Mouse (Mus musculus) adrenal gland, adult 18-20 months (tissue): ENCODE measurements around the gene Fgb. TPM values are rescaled to one million over a fixed set of nuclear protein-coding genes. Genes with fewer than 3 reads are reported as not detected.

Experiments
- DNase-seq, 2 experiments: peaks; one replicate each; pipeline ENCODE4 v3.0.0; 2021 to 2022; ENCODE audit warnings: low spot score in 2 of 2
- long read RNA-seq, 2 experiments: library from polyadenylated mRNA; stranded (forward); transcript quantifications; one replicate each; pipeline ENCODE4 v2.0.0; 2021
- total RNA-seq, 2 experiments: library from RNA; stranded (reverse); gene quantifications; 1 replicate in 1 of 2; 2 replicates in 1 of 2; pipeline ENCODE4 v1.2.3; 2021

Fgb gene
- total RNA-seq, result under 1 TPM in 1 of 2 experiments, not detected in 1; 0.27 TPM
- long read RNA-seq, experiment 1, result 0 reads
- long read RNA-seq, experiment 2, partial matches to known transcripts, result 0 of 1 reads
- long read RNA-seq, experiment 2, other reads (novel, unspliced or antisense), result 0 of 1 reads

DNA sequence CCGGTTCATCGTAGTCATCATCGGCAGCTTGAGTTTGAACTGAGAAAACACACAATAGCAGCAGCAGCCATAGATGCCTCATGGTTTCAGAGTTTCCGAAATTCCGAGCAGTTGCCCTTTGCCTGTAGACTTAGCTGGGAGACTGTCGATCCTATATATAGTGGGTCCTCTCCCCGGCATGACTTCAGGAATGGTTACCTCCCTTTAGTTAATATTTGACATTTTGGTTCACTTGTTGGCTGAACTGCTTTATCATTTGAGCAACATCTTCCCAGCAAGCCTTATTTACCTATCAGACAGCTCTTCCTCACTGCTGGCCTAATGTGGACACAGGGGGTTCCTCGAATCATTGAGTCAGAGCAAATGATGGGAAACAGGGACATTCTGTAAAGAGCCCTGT lies at the start of gene Fgb:
Gene Fgb, minus strand, starts transcription at position 184 of the 400 bp plus-strand sequence.
- DNase-seq, result no peak

DNA sequence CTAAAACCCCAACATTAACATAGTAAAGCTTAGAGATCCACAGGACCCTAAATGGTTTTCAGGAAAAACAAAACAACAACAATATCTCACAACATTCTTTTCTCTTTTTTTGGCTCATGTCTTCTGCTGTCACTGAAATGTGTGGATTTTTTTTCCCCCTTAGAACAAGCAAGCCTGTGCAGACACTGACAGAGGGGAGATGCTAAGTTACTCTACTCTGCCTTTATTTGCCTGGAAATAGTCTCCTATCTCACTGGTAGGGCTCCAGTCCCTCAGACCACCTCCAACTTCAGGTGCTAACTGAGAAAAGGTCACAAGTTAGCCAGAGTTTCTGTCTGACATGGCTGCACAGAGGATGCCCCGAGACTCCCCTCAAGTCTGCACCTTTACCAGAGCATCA lies 49.5 kb upstream of the Fgb start:
- no peak for DNase-seq

DNA sequence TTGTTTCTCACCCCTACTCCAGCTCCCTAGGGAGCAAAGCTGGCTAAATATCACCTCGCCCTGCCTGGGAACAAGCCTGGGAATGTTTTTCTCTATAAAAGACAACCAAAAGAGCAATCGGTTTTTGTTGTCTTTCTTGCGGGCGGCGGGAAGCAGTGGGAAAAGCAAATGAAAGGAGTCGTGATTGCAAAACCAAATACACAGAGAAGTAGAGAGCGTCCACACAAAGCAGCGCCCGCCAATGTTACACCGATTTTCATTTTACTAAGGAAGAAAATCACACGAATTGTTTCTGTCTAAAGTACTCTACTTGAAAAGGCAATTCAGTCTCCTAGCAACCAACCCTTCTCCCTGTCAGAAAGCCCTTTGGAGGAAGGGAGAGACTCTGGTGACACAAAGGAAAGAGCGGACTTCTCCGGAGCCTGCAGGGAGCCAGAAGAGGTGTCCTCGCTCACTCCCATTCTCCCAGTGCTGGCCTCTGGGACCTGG lies 48.9 kb upstream of the Fgb start:
- DNase-seq, result no peak

DNA sequence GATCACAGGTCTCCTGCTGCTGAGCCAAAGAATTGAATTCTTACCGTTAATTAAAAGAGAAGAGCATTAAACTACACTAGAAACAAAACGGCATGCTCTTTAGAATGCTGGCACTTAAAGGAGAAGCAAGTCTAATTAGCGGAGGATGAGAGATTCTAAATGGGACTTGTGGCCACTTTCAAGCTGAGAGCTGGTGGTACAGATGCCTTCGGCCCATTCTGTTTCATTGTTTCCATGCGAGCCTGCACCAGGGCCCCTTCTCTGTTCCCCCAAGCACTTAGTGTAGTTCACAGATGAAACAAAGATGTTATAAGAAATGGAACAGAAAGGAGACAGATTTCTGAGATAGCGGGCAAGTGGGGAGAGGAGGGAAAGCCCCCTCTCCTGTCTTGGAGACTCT lies 47.9 kb upstream of the Fgb start:
- DNase-seq, result no peak

DNA sequence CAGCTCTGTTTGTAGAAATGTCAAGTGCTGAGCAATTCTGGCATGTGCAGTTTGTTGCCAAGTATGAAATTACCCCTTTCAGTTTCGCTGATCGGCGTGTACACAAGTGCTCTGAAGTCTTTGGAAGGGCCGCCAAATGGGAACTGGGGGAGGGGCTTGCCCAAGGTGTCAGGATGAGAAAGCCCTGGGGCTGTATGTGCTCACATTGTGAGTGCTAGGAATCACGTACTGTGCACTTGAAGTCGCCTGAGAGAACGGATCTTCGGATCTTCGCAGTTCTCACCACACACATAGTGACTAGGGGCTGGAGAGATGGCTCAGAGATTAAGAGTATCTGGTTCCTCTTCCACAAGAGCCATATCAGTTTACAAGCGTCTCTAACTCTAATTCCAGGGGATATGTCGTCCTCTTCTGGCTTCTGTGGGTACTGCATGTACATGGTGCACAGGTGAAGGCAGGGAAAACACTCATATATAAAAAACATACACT lies 30.9 kb upstream of the Fgb start:
- peak; percentile 55 to 64 for DNase-seq

DNA sequence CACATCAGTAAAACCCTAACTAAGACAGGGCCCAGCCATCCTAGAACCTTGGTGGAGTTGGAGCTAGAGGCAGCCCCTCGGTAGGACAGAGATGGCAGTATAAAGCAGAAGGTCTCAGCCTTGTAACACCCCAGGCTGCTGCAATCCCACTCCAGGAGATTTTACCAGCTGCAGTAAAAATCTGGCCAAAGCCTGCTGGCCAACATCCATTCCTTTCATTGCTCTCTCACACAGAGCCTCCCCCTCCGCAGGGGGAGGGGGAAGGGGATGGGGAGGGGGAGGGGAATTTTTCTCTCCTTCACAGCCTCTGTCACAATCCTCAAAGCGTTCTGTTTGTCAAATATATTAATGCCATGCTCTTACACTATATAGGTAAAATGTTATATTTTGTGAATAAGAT lies 26.9 kb upstream of the Fgb start:
- no peak for DNase-seq

DNA sequence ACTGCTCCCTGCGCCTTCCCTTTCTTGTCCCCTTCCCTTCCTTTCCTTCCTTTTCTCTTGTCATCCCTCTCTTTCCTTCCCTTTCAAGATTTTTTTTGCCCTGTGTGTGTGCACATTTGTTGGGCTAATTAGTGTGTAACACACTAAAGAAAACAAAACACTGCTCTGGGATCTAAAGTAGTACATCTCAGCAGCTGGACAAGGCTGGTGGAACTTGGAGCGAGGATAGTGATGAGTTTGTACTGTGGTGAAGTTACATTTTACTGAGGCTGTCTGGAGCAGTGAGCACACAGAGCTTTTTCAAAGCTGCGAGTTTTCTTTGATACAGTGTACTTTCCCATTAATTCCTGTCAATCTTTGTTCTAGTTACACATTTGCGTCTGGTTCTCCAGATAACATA lies 20.6 kb upstream of the Fgb start:
- DNase-seq, result no peak

DNA sequence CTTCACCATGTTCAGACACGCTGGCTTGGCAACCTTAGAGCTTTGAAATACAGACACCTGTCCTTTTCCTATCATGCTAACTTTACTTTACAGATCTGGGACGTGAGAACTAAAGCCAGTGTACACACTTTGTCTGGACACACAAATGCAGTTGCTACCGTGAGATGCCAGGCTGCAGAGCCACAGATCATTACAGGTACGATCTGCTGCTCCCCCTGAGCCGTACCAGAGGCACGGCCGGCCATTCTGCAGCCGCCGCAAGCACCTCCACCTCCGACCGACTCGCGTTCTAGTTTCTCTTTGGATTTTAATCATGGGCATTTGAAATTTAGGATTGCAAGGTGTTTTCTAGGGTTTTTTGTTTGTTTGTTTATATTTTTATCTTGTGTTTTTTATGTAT lies 19.2 kb upstream of the Fgb start:
- no peak for DNase-seq

DNA sequence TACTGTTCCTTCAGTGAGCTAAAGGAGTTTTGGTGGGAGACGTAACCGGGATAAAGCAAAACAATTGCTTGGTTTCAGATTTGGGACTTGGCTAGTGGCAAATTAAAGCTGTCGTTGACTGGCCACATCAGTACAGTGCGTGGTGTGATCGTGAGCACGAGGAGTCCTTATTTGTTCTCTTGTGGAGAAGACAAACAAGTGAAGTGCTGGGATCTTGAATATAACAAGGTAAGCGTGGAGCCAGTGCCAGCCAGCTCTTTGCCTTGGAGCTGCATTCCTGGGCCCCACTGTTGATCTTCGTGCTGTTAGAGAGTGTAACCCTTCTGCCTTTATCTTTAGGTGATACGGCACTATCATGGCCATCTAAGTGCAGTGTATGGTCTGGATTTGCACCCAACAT lies 18.3 kb upstream of the Fgb start:
- DNase-seq, result no peak

DNA sequence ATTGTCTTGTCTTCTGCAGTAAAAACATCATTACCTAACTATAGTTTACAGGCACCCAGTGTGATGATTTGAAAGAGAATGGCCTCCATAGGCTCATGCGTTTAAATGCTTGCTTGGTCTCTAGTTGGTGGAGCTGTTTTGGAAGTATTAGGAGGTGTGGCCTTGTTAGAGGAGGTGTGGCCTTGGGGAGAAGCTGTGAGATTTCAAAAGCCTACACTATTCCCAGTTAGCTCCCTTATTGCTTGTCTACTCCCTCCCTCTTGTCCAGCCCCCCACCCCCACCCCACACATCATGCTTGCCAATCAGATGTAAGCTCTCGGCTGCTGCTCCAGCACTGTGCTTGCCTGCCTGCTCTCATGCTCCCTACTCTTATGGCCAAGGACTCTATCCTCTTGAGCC lies 7.4 kb upstream of the Fgb start:
- no peak for DNase-seq

DNA sequence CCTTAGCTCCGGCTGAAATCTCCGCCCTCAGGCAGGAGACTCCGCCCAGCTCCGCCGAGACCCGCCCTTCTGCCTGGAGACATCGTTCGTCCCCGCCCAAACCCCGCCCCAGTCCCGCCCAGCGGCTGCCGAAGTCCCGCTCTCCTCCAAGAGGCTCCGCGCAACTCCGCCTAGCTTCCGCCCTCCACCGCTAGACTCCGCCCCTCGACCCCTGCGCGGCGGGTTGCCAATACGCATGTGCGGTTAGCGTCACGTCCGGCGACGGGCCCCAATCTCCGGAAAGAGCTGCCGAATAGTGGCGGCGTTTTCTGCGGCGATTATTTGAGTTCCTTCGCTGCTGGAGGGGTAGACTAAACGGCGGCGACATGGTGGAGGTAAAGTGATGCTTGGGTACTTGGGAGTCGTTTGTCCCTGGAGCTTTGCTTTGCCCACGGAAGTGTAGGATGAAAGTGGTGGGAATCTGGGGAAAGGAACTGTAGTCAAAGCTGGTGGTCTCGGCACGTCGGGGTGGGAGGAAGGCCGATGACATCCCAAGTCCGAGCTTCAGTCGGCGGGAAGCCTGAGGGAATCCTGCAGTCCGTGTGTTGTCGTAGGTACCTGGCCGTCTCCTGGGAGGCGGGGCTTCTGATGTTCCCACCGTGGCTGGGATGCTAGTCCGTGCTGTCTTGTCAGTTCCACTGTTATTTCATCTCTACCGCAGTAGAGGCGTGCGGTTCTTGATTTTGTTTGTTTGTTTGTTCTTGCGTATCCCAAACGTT lies 5.8 kb upstream of the Fgb start, which contains the start of gene Plrg1:
Gene Plrg1, plus strand, starts transcription at position 242 of the 758 bp plus-strand sequence.
- peak; percentile 99 for DNase-seq

DNA sequence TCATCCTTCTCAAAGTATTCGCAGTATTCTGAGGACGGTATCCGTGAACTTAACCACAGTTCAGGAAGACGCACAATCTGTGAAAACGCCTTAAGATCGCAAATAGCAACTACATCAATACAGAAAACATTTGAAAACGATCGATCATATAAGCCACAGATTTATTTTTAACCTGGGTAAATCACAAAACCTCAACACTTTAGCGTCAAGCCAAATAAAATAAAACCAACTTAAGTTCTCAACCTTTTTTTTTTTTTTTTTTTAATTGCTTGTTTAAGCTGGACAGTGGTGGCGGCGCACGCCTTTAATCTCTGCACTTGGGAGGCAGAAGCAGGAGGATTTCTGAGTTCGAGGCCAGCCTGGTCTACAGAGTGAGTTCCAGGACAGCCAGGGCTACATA lies 5.1 kb upstream of the Fgb start:
- DNase-seq, result no peak

DNA sequence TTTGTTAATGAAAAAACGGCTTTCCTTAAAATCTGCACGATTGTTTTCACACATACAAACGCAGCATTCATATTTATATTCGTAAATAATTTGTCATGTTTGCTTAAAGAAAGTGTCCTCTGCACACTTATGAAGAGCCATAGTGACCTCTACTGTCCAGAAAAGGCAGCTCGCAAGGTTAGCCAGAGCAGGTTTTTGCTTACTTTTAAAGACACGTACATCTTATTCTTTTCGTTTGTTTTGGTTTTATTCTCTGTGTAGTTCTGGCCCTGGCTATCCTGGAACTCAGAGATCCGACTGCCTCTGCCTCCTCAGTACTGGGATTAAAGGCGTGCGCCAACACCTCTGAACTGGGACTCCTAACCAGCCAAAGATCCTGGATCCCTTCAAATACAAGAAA lies 4.1 kb upstream of the Fgb start:
- DNase-seq, result no peak

DNA sequence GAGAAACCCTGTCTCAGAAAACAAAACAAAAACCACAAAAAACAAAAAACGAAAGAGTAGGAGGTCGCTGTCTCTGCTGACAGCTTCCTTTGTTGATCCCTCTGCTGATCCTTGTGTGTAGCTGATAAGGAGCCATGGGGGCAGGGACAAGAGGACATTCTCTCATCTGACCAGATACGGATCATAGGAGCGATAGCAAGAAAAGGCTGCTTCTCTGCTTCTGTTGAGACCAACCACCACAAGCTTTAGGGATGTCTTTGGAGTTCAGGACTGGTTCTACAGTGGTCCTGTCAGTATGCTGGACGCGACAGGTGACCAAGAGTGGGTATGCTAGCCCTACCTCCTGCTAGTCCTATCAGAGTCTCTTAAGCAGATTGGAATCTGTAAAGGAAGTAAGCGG lies 3.5 kb upstream of the Fgb start:
- DNase-seq, result no peak

DNA sequence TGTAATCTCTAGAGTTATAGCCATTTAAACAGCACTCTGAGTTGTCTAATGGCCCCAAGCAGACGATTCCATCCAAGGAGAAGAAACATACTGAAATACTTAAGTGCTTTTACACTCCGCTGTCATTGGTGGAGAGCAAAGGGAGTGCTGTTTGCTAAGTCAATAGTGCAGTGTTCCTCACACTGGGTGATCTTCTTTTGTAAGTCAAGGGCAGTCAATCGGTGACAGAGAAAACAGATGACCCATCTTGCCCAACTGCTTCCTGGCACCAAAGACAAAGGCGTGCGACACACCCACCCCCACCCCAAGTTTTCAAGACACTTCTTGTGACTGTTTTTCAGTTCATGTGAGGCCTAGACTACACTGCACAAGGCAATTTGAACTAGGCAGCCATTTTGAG lies 2.4 kb upstream of the Fgb start:
- no peak for DNase-seq

DNA sequence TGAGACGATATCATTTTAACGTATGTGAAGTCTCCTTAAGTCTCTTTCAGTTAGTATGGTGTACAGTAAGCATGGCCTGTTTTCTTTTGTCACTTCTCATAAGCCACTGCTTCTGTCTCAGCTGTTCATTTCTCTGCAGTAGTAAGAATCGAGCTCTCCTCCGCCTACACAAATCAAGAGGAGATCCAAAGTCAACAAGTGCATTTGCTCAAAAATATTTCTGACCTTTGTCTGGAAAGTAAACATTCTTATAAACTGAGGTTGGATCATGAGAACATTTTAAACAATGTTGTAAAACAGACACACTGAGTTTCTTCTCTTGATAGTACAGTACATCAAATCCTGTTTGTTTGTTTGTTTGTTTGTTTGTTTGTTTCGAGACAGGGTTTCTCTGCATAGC lies 998 bp upstream of the Fgb start:
- DNase-seq, result no peak

DNA sequence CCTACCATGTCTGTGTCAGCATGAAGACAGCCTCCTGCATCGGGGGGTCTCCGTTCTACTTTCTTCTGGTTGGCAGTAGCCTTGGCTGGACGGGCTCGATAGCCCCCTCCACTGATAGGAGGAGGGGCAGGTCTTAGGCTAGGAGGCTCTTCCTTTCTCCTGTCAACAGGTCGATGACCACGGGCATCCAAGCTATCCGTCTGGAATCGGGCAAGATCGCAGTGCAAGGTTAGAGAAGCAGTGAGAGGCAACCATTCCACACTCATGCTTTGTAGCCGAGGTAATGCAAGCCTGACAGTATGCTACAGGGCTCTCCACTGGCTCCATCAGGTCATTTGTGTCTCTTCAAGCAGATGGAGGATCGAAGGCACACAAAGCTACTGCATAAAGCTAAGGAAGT lies 3.0 kb downstream of the Fgb start:
- no peak for DNase-seq

DNA sequence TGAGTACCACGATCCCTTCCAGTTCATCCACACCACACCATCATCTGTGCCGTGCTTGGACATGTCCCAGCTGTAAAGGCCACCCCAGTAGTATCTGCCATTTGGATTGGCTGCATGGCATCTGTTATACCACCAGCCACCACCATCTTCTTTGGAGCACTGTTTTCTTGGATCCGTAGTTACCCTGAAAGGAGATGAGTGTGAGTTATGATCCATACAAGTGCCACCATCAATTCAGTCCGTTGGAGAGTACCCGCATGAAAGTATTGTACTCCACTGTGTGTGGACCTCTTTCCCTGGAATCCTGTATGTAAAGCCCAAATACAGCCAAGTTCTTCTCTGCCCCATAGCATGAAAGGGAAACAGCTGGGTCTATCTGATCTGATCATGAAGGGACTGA lies 7.2 kb downstream of the Fgb start:
- DNase-seq, result no peak

DNA sequence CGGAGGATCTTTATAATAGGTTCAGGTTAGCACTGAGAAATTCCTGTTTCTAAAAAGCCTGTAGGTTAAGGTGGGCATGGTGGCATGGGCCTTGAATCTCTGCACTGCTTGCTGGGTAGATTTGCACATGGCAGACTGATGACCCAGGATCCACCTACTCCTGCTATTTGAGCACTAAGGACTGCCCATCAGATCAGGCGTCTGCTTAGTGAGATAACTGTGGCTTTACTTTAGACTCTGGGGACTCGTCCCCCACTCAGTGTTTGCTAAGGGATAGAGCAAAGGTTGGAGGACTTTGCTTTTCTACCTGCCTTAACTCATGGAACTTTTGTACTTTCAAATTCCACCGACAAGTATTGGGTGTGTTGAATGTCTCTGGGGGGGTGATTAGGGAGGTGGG lies 10.0 kb downstream of the Fgb start:
- no peak for DNase-seq

DNA sequence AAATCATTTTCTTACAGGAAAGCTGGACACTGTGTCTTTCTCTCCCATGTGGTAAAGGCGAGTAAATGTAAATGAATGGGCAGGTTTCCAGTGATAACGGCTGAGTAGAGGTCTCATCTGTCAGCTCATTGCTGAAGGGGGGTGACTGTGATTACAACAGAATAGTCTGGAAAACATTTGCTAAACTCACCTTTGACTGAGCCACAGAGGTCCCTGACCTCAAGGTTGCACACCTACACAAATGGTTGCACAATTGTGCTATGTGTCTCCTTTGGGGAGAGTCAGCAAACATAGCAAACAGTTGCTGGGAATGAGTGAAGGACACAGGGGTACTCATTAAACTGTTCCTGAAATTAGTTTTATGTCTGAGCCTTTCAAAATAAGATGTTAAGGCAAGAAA lies 10.8 kb downstream of the Fgb start:
- no peak for DNase-seq

DNA sequence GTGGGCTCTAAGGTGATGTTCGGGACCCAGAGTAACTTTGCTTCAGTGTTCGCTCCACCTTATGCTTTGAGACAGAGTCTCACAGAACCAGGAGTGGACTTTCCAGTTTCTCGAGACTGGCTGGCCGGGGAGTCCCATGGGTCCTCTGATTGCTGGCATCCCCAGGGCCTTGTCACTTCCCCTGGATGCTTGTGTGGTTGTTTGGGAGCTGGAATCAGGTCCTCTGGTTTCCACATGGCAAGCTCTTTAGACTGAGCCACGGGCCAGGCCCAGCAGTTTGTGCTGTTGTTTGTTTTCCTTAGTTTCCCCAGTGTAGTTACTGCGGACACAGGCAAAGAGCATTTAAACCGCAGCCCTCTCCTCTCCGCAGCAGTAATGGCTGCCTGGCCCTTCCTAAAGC lies 15.9 kb downstream of the Fgb start:
- DNase-seq, result no peak

DNA sequence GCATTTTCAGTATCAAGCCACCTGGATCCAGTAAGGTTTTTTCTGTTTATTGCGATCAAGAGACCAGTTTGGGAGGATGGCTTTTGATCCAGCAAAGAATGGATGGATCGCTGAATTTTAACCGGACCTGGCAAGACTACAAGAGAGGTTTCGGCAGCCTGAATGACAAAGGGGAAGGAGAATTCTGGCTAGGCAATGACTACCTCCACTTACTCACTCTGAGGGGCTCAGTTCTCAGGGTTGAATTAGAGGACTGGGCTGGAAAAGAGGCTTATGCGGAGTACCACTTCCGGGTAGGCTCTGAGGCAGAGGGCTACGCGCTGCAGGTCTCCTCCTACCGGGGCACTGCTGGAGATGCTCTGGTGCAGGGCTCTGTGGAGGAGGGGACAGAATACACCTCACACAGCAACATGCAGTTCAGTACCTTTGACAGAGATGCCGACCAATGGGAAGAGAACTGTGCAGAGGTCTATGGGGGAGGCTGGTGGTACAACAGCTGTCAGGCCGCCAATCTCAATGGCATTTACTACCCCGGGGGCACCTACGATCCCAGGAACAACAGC lies 16.8 kb downstream of the Fgb start:
- no peak for DNase-seq

DNA sequence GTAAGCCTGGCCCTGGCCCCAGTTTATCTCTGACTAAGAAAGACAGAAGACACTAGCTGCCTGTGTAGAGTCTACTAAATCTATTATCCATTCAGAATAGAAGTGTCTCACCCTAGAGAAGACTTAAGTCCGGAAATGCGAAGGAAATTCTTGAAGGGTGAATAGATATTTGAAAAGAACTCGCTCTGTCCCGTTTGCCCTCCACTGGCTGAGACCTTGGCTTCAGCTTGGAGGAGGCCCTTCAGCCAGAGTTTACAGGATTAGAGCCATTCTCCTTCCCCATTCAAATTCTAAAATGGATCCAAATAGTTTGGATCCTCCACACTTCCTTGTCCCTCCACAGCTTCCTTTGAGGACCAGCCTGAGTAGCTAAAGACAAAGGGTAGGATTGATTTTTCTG lies 19.3 kb downstream of the Fgb start:
- DNase-seq, result no peak
